Mouse (Mus musculus): ENCODE measurements around the gene Chrna3. TPM values are rescaled to one million over a fixed set of nuclear protein-coding genes. Genes with fewer than 3 reads are reported as not detected.

Chrna3 gene
- polyA plus RNA-seq, 1 experiment, result 0.05 TPM

- Histone ChIP-seq H3K27me3 (ENCODE audit: control insufficient read depth, insufficient read depth, low read length) (no peaks in the 10 kb centered on the region), H3K4me1 (ENCODE audit: control insufficient read depth, insufficient read depth, low read length) (no peaks in the 10 kb centered on the region), H3K27ac (ENCODE audit: control insufficient read depth, insufficient read depth, low read depth, low read length) (no peak overlapping the region), H3K36me3 (ENCODE audit: control insufficient read depth, insufficient read depth, low read length) (no peaks in the 10 kb centered on the region), H3K4me3 (ENCODE audit: control insufficient read depth, low read depth, low read length) (no peak overlapping the region)
- TF ChIP-seq POLR2A (IDR thresholded peaks at IDR 0.05; ENCODE audit: control insufficient read depth, low read depth, low read length) (no peak), CTCF (IDR thresholded peaks at IDR 0.05; ENCODE audit: control insufficient read depth, insufficient read depth, insufficient replicate concordance, low read depth, low read length) (no peak)
These were observed 62.7 kb downstream of the Chrna3 start for GRCm38 (mm10) chr9:54963669-54964068.

- Histone ChIP-seq H3K4me1 (ENCODE audit: control insufficient read depth, insufficient read depth, low read length) (no peaks in the 10 kb centered on the region), H3K27ac (ENCODE audit: control insufficient read depth, insufficient read depth, low read depth, low read length) (no peak overlapping the region)
These were observed 65.3 kb downstream of the Chrna3 start for GRCm38 (mm10) chr9:54961059-54961458.

More at GRCm38 (mm10) chr9:54961059-54961458, 65.3 kb downstream of the Chrna3 start:
- Histone ChIP-seq H3K27me3 (ENCODE audit: control insufficient read depth, insufficient read depth, low read length) (no peaks in the 10 kb centered on the region), H3K4me3 (ENCODE audit: control insufficient read depth, low read depth, low read length) (no peak overlapping the region), H3K36me3 (ENCODE audit: control insufficient read depth, insufficient read depth, low read length) (no peaks in the 10 kb centered on the region; the same call in 1 of the 2 replicates)
- TF ChIP-seq POLR2A (IDR thresholded peaks at IDR 0.05; ENCODE audit: control insufficient read depth, low read depth, low read length) (no peak), CTCF (IDR thresholded peaks at IDR 0.05; ENCODE audit: control insufficient read depth, insufficient read depth, insufficient replicate concordance, low read depth, low read length) (no peak)

Other genes starting within 250 kb of the Chrna3 start
- gene Ireb2, start 162.8 kb downstream of the Chrna3 start, polyA plus RNA-seq (2012; rRNA removed), result 25.2 and 36.5 TPM in 2 replicates
- gene Hykk, start 109.3 kb downstream of the Chrna3 start, polyA plus RNA-seq (2012; rRNA removed), result 0.16 and 0.36 TPM in 2 replicates
- 56.6 and 80.4 TPM in 2 replicates for gene Psma4, start 75.8 kb downstream of the Chrna3 start, polyA plus RNA-seq (2012; rRNA removed)
- 0.25 TPM in 1 of 2 replicates, not detected in the other for gene AY074887, start 75.6 kb downstream of the Chrna3 start, polyA plus RNA-seq (2012; rRNA removed)
- 6.7 and 9.2 TPM in 2 replicates for gene Chrna5, start 45.7 kb downstream of the Chrna3 start, polyA plus RNA-seq (2012; rRNA removed)
- gene Chrnb4, start 22.2 kb upstream of the Chrna3 start, polyA plus RNA-seq (2012; rRNA removed), result 1.7 and 2.0 TPM in 2 replicates
- gene Ube2q2, start 122.3 kb upstream of the Chrna3 start, polyA plus RNA-seq (2012; rRNA removed), result 19.0 and 19.8 TPM in 2 replicates
- 4.9 and 6.2 TPM in 2 replicates for gene Fbxo22, start 182.4 kb upstream of the Chrna3 start, polyA plus RNA-seq (2012; rRNA removed)

Data from testis, adult 2 months (tissue).